Mouse (Mus musculus): ENCODE data around the gene Tceanc2. TPM values are rescaled to one million over a fixed set of nuclear protein-coding genes. Genes with fewer than 3 reads are reported as not detected.

Gene Tceanc2
- total and polyA plus RNA-seq, 2 experiments from 2014 or later = 12.1 to 33.4 TPM

DNA sequence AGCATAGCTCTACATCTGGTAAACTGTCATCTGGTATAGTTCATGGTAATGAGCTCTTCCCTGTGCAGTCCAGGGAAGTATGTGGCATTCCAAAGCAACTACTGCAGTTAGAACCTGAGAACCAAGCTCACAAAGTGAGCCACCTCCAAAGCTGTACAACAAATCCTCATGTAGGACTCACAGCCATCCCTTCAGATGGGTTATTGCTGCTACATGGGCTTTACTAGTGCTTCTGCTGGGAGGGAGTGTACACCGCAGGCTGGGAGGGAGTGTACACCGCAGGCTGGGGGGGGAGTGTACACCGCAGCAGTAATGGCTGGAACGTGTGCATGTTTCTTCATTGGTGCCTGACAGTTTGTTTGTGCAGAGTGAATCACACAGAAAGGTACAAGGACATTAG lies 4.3 kb upstream of the Tceanc2 start:
- DNase-seq (ENCODE audit: low spot score) (no peak), ATAC-seq (ENCODE audit: low FRiP score) (no peak)
- Histone ChIP-seq H3K27ac (ENCODE audit: low read depth, low read length) (no peak overlapping the region), H3K9me3 (ENCODE audit: low read length) (no peaks in the 10 kb centered on the region), H3K27me3 (ENCODE audit: insufficient read depth, low read length) (no peaks in the 10 kb centered on the region), H3K4me2 (ENCODE audit: low read depth, low read length, poor library complexity, severe bottlenecking) (no peak overlapping the region), H3K4me1 (ENCODE audit: insufficient read depth, low read length) (peaks cover 4% of the 10 kb centered on the region; the same call in 1 of the 2 replicates), H3K9ac (replicated peaks; ENCODE audit: low read length, poor library complexity, severe bottlenecking) (no peak overlapping the region), H3K36me3 (ENCODE audit: insufficient read depth, low read length) (peaks cover 14% of the 10 kb centered on the region), H3K4me3 (ENCODE audit: low read depth, low read length) (no peak overlapping the region)
- TF ChIP-seq CTCF (IDR thresholded peaks at IDR 0.05) = no peak
- 91% methylated on average over 4 of the region's 4 CpGs for WGBS

DNA sequence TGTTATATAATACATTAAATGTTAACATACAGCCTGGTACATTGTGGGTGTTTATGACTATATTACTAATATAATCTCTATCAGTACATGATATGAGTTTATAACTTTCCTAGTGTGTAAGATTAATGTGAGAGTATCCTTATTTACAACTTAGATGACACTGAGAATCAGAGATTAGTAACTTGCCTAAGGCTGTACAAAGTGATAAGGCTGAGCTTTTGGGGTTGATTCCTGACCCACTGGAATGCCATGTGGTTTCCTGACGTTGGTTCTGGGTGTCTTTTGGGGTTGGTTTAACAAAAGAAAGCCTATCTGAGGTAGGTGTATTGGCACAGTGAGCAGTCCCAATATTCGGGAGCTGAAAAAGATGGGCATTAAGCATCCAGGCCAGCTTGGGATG lies 3.9 kb upstream of the Tceanc2 start:
- Histone ChIP-seq H3K9me3 (ENCODE audit: low read length) (no peaks in the 10 kb centered on the region), H3K4me1 (ENCODE audit: insufficient read depth, low read length) (peaks cover 4% of the 10 kb centered on the region; the same call in 1 of the 2 replicates), H3K36me3 (ENCODE audit: insufficient read depth, low read length) (peaks cover 14% of the 10 kb centered on the region), H3K27me3 (ENCODE audit: insufficient read depth, low read length) (no peaks in the 10 kb centered on the region), H3K4me2 (ENCODE audit: low read depth, low read length, poor library complexity, severe bottlenecking) (no peak overlapping the region), H3K4me3 (ENCODE audit: low read depth, low read length) (no peak overlapping the region), H3K27ac (ENCODE audit: low read depth, low read length) (no peak overlapping the region), H3K9ac (replicated peaks; ENCODE audit: low read length, poor library complexity, severe bottlenecking) (no peak overlapping the region)
- 79% methylated on average over 2 of the region's 2 CpGs for WGBS
- DNase-seq (ENCODE audit: low spot score) (no peak), ATAC-seq (ENCODE audit: low FRiP score) (no peak)
- no peak for TF ChIP-seq CTCF (IDR thresholded peaks at IDR 0.05)

DNA sequence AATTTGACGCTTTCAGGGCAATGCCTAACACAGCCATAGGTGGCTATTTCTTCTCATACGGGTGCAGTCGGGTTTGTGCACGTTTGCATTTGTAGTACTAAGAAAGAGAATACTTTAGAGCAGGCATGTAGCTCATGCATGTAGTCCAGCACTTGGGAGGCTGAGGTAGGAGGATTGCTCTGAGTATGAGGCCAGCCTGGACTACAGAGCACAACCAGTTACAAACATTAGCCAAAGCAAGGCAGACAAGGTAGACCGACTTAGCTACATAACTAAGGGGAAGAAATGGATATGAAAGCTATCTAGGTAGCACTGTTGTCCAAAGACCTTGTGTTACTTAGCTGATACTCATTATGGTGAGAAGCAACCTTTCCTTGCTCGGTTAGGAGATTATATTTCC lies 3.0 kb upstream of the Tceanc2 start:
- H3K27ac ChIP-seq (ENCODE audit: low read depth, low read length) = no peak overlapping the region
- H3K9me3 ChIP-seq (ENCODE audit: low read length) = no peaks in the 10 kb centered on the region
- H3K4me2 ChIP-seq (ENCODE audit: low read depth, low read length, poor library complexity, severe bottlenecking) = no peak overlapping the region
- ATAC-seq (ENCODE audit: low FRiP score) = no peak
- no peak overlapping the region for H3K9ac ChIP-seq (replicated peaks; ENCODE audit: low read length, poor library complexity, severe bottlenecking)
- DNase-seq (ENCODE audit: low spot score) = no peak
- no peaks in the 10 kb centered on the region for H3K27me3 ChIP-seq (ENCODE audit: insufficient read depth, low read length)
- H3K4me1 ChIP-seq (ENCODE audit: insufficient read depth, low read length) = peaks cover 7% of the 10 kb centered on the region; the same call in 1 of the 2 replicates
- no peak for TF ChIP-seq CTCF (IDR thresholded peaks at IDR 0.05)
- WGBS = 85% methylated on average over 6 of the region's 6 CpGs
- no peak overlapping the region for H3K4me3 ChIP-seq (ENCODE audit: low read depth, low read length)
- peaks cover 7% of the 10 kb centered on the region; the same call in 1 of the 2 replicates for H3K36me3 ChIP-seq (ENCODE audit: insufficient read depth, low read length)

DNA sequence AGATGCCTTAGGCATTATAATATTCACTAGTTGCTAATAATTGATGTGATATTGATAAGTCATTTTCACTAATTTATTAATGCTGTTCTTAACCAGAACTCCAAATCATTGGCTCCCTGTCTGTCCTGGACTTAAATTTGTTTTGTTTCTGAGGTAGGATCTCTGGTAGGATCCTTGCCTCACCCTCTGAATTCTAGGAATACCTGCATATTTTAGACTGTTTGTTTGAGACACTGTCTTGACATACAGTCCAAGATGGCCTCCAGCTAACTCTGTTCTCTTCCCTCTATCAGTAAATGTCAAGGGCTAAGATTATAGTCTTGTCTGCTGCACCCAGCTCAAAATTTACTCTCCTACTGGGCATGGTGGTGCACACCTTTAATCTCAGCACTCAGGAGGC lies 1.8 kb upstream of the Tceanc2 start:
- no peak for TF ChIP-seq CTCF (IDR thresholded peaks at IDR 0.05)
- ATAC-seq (ENCODE audit: low FRiP score) (no peak), DNase-seq (ENCODE audit: low spot score) (no peak)
- no peak overlapping the region for H3K9ac ChIP-seq (replicated peaks; ENCODE audit: low read length, poor library complexity, severe bottlenecking)
- no peaks in the 10 kb centered on the region for H3K36me3 ChIP-seq (ENCODE audit: insufficient read depth, low read length)
- H3K27me3 ChIP-seq (ENCODE audit: insufficient read depth, low read length) = no peaks in the 10 kb centered on the region
- H3K4me1 ChIP-seq (ENCODE audit: insufficient read depth, low read length) = peaks cover 7% of the 10 kb centered on the region; the same call in 1 of the 2 replicates
- no peak overlapping the region for H3K4me3 ChIP-seq (ENCODE audit: low read depth, low read length)
- no peak overlapping the region for H3K27ac ChIP-seq (ENCODE audit: low read depth, low read length)
- H3K4me2 ChIP-seq (ENCODE audit: low read depth, low read length, poor library complexity, severe bottlenecking) = 0 out of 2 replicates have a peak overlapping the region, but pooled peaks have one; percentile 53
- H3K9me3 ChIP-seq (ENCODE audit: low read length) = no peaks in the 10 kb centered on the region

DNA sequence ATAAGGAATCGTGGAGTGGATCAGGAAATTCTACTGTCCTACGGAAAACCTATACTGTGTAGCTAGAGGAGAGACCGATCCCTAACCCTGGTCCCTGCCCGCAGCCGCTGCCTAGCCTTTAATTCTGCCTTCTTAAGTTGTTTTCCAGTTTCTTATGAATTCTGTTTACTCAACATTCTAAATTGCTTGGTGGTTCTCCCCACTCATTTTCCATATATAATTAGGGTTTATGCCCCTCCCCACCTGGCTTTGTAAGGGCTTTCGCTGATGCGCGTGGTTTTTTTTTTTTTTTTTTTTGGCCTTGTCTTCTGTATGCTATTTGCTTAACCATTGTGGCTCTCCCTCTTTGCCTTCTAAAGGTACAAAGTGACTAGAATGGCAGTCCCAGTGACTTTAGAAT lies 645 bp upstream of the Tceanc2 start:
- no peak for ATAC-seq (ENCODE audit: low FRiP score)

DNA sequence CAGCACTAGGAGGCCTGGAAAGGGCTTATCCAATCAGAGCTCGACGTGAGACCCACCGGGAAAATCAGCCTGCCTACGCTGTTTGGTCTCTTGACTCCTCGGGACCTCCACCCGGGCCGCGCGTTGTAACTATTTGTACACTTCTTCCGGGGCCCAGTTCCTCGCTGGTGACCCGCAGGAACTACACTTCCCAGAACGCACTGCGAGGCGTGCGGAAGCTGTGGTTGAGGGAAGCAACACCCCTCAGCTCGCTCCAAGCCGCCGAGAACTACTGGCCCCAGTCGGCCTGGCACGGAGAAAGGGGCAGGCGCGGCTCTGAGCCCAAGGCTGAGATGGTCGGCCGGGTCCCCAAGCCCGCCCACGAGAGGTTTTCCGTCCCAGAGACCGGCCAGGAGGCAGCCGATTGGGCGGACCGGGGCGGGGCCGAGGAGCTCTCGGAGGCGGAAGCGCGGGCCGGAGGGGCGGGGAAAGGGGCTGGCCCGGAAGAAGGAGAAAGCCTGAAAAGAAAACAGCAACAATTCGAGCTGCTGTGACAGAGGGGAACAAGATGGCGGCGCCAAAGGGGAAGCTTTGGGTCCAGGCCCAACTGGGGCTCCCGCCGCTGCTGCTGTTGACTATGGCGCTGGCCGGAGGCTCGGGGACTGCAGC lies 610 bp downstream of the Tceanc2 start, which contains the start of gene Tmem59:
Tmem59 (plus strand) TSS at position 218 of the 648 bp plus-strand sequence.
- Histone ChIP-seq H3K9ac (replicated peaks; ENCODE audit: low read length, poor library complexity, severe bottlenecking) (peak within 1 kb of the TSS; percentile 80), H3K9me3 (ENCODE audit: low read length) (no peaks in the 10 kb centered on the region), H3K36me3 (ENCODE audit: insufficient read depth, low read length) (peaks cover 5% of the 10 kb centered on the region), H3K4me1 (ENCODE audit: insufficient read depth, low read length) (peaks cover 7% of the 10 kb centered on the region; the same call in 1 of the 2 replicates), H3K27ac (ENCODE audit: low read depth, low read length) (peak within 1 kb of the TSS; percentile 96), H3K27me3 (ENCODE audit: insufficient read depth, low read length) (no peaks in the 10 kb centered on the region), H3K4me2 (ENCODE audit: low read depth, low read length, poor library complexity, severe bottlenecking) (peak within 1 kb of the TSS; percentile 53), H3K4me3 (ENCODE audit: low read depth, low read length) (peak within 1 kb of the TSS; percentile 95)
- DNase-seq (ENCODE audit: low spot score) (peak; percentile 96), ATAC-seq (ENCODE audit: low FRiP score) (peak; percentile 96)
- TF ChIP-seq CTCF (IDR thresholded peaks at IDR 0.05) = no peak
- 1% methylated on average over 49 of the region's 49 CpGs for WGBS

More for the DNA sequence above, 645 bp upstream of the Tceanc2 start:
- H3K4me2 ChIP-seq (ENCODE audit: low read depth, low read length, poor library complexity, severe bottlenecking) = peak overlapping the region; percentile 53
- TF ChIP-seq CTCF (IDR thresholded peaks at IDR 0.05) = no peak
- WGBS = under 1% methylated on average over 8 of the region's 8 CpGs
- no peak for DNase-seq (ENCODE audit: low spot score)
- peaks cover 3% of the 10 kb centered on the region; the same call in 1 of the 2 replicates for H3K36me3 ChIP-seq (ENCODE audit: insufficient read depth, low read length)
- H3K27ac ChIP-seq (ENCODE audit: low read depth, low read length) = peak overlapping the region; percentile 96
- peak overlapping the region; percentile 95 for H3K4me3 ChIP-seq (ENCODE audit: low read depth, low read length)
- peak overlapping the region; percentile 80 for H3K9ac ChIP-seq (replicated peaks; ENCODE audit: low read length, poor library complexity, severe bottlenecking)
- peaks cover 7% of the 10 kb centered on the region; the same call in 1 of the 2 replicates for H3K4me1 ChIP-seq (ENCODE audit: insufficient read depth, low read length)
- no peaks in the 10 kb centered on the region for H3K27me3 ChIP-seq (ENCODE audit: insufficient read depth, low read length)
- H3K9me3 ChIP-seq (ENCODE audit: low read length) = no peaks in the 10 kb centered on the region

All from midbrain, postnatal 0 days (tissue).